Mouse (Mus musculus) cerebellum, postnatal 25 days (tissue): ENCODE data around the gene Zfp433.
"Not testable (repeated sequence)": the region's sequence is repeated elsewhere in the genome, so short reads cannot be mapped to it uniquely, and the experiment has no call there.

Experiments
- DNase-seq, 2 experiments: peaks; one replicate each; pipeline ENCODE4 v3.0.0; 2021; ENCODE audit warnings: mixed read lengths in 2 of 2

The Zfp433 gene

DNA sequence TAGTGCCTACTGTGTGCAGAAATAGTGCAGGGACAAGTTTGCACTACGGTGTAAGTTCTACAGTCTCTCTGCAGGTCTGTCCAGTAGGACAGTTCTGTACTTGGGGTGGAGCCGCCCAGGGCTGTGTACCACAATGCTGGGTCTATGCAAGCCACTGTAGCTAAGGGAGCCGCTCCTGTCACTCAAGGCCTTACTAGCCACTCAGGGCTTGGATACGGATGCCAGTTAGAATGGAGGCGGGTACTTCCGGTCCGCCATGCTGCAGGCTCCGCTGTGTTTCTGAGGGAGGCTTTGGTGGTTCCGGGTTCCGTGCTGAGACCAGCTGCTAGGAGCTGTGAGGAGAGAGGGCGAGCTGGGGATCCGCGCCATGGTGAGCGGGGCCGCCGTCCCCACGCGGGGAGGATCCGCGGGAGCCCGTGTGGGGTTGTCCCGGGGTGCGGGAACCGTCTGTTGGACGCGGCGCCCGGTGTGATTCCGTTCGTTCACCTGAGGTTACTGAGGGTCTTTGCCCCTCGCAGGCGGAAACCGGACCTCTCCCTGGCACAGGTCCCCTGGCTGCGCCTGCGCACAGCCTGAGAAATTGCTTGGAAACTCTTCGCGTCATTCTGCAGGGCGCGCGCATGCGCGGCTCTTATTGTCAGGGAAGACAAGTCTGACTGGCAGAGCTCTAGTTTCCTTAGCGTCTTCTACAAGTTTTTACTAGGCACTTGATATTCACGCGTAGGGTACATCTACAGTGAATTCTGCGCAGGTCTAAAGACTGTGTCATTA is at the start of gene Zfp433:
TSS of gene Zfp433 (plus strand) at position 295 of the 771 bp plus-strand sequence.
- DNase-seq, result not testable (repeated sequence)

DNA sequence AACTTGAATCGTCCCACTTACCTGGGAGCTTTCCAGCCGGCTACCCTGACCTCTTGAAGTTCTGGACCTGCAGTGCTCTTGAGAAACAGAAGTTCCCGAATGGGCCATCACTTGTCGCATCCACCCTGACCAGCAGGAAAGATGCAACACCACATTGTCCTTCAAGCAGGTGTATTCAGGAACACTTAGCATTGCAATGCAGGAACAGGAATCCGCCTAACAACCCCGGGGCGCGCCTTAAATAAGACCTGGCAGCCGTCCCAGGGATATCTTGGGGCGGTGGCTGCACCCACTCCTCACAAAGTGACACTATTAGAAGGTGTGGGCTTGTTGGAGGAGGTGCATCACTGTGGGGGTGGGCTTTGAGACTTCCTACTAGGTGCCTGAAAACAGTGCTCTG is 49.4 kb upstream of the Zfp433 start:
- peak in 1 of 2 experiments; percentile 8 for DNase-seq

DNA sequence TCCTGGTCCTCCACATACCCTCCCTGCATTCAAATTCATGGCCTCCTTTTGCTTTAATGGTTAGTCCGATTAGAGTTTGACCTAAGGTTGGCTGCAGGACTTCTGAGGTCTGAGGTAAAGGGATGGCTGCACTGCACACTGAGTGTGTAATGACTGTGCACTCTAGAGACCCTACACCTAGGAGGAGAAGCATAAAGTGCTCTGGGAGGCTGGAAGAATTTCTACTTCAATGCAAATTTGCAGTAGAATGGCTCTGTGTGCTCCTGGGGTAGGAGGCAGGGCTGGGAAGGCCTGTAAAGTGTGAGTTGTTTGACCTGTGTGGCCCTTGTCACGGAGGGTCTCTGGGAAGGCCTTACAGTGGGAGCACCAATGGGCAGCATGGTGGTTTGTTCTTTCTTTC is 48.5 kb upstream of the Zfp433 start:
- DNase-seq, result peak; percentile 0 to 1

DNA sequence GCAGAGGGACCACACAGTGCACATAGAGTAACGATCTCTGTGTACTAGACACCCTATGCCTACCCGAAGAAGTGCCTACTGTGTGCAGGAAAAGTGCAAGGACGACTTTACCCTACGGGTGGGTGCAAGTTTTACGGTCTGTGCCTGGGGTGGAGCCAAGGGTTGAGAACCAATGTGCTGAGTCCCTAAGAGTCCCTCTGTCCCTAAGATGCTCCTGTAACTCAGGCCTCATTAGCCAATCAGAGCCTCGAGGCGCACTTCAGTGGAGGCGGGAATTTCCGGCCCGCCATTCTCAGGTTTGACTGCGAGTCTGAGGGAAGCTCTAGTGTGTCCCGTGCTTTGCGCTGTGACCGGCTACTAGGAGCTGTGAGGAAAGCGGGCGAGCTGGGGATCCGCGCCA is 17.5 kb upstream of the Zfp433 start:
- not testable (repeated sequence) for DNase-seq

DNA sequence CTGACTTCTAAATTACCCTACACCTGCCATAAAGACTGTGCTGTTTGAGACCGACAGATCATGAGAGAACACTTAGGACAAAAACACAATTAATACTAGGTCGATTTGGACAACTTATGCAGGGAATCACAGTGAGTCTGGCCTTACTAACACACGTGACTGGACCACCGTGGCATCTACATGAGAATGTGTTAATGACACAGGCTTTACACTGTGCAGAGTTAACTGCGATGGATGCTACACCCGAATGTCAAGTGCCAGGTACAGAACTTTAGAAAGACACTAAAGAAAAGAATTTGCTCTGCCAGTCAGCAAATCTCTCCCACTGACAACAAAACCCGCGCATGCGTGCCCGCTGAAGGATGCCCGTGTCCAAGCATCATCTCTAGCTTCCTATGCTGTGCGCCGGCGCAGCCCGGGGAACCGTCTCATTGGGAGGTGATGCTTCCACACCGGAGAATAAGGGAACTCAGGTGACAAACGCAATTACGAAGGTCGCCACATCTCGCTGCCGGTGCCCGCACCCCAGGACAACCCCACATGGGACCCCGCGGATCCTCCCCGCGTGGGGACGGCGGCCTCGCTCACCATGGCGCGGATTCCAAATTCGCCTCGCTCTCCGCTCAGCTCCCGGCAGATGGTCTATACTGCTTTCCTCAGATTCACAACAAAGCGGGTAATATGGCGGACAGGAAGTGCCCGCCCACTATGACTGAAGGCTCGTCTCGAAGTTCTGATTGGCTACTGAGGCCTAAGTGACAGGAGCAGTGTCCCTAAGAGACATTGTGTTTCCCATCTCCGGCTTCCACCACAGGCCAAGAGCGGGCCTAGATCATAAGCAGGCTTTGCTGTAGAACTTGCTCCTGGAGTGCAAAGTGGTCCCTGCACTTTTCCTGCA is 66.1 kb downstream of the Zfp433 start, which contains the start of gene Gm3055:
TSS of gene Gm3055 (minus strand) at position 656 of the 898 bp plus-strand sequence.
- DNase-seq, result not testable (repeated sequence)

DNA sequence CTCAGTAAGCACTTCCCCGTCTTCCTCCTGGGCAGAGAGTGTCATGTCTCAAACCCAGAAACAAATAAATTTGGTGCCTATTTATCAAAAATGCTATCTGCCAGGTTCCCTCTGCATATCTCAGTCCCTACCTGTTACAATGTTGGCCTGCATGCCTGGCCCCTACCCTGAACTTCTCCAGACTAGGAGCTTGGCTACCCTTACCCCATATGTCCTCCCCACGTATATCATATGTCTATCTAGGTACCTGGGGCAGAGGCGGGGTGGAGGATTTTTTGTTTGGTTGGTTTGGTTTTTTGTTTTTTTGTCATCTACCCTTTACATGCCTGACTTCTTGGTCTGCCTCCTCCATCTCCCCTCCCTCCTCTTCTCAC is 66.8 kb downstream of the Zfp433 start:
- not testable (repeated sequence) for DNase-seq
